Mouse (Mus musculus): ENCODE results near the gene Slc26a9.
A peak's percentile ranks its signal among the peaks of the same experiment; 100 is the strongest.

The Slc26a9 gene

GRCm38 (mm10) chr1:131736494-131736893 lies 7.3 kb upstream of the Slc26a9 start:
- DNase-seq (ENCODE audit: low read depth in 1 of 2, low spot score in 2 of 2) = no peak

- no peak for DNase-seq (ENCODE audit: low read depth in 1 of 2, low spot score in 2 of 2)
Measured at GRCm38 (mm10) chr1:131737269-131737668, 6.6 kb upstream of the Slc26a9 start.

- no peak for DNase-seq (ENCODE audit: low read depth in 1 of 2, low spot score in 2 of 2)
Measured at GRCm38 (mm10) chr1:131738760-131739159, 5.1 kb upstream of the Slc26a9 start.

DNA sequence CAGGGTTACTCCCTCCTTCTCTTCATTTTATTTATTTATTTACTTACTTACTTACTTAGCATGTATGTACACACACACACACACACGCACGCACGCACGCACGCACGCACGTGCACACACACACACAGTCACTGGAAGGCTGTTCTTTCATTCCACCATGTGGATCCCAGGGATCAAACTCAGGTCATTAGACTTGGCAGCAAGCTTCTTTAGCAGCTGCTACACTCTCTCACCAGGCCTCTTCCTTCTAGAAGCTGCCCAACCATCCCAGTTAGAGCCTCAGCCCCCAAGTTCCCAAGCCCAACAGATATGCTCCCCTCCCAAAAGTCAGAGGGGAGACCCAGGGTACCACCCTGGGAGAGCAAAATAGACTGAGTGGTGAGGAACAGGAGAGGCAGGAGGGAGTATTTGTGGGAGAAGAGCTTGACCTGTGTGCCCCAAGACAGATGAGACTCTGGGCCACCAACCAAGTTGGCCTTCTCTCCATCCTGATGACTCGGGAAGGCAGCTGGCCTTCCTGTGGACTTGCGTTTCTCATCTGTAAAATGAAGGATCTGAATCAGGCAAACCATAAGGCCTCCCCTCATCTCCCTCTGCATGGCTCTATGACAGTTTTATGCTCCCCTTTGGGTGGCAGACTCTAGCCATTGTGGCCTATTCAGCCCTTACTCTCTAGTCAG lies 4.2 kb upstream of the Slc26a9 start:
- no peak for DNase-seq (ENCODE audit: low read depth in 1 of 2, low spot score in 2 of 2)

- DNase-seq (ENCODE audit: low read depth in 1 of 2, low spot score in 2 of 2) = no peak
Measured at GRCm38 (mm10) chr1:131745391-131745790, 1.6 kb downstream of the Slc26a9 start.

DNA sequence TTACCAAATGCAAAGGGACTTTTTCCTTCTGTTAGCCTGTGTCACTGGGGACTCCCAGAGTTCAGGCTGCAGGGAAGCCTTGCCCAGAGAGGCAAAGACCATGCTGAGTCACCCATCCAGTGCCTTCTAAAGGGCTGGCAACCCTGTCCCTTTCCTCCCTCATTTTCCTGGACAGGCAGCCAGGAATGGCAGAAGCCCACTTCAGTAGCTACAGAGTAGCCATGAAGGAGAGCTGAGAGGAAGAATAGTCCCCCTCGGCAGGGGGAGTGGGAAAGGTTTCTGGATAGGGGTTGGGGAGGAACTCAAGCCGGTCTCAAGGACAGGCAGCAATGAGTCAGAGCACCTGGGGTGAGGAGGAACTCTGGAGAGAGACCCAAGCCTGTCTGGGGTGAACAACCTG lies 3.9 kb downstream of the Slc26a9 start:
- no peak for DNase-seq (ENCODE audit: low read depth in 1 of 2, low spot score in 2 of 2)

GRCm38 (mm10) chr1:131748636-131749035 lies 4.8 kb downstream of the Slc26a9 start:
- DNase-seq (ENCODE audit: low read depth in 1 of 2, low spot score in 2 of 2) = no peak

GRCm38 (mm10) chr1:131749706-131750545 lies 6.1 kb downstream of the Slc26a9 start:
- DNase-seq (ENCODE audit: low read depth in 1 of 2, low spot score in 2 of 2) = no peak

GRCm38 (mm10) chr1:131751181-131751890 lies 7.5 kb downstream of the Slc26a9 start:
- DNase-seq (ENCODE audit: low read depth in 1 of 2, low spot score in 2 of 2) = no peak

- DNase-seq (ENCODE audit: low read depth in 1 of 2, low spot score in 2 of 2) = no peak
Measured at GRCm38 (mm10) chr1:131751891-131752311, 8.1 kb downstream of the Slc26a9 start.

GRCm38 (mm10) chr1:131754212-131754829 lies 10.5 kb downstream of the Slc26a9 start:
- no peak for DNase-seq (ENCODE audit: low read depth in 1 of 2, low spot score in 2 of 2)

- no peak for DNase-seq (ENCODE audit: low read depth in 1 of 2, low spot score in 2 of 2)
Measured at GRCm38 (mm10) chr1:131754916-131755315, 11.1 kb downstream of the Slc26a9 start.

- DNase-seq (ENCODE audit: low read depth in 1 of 2, low spot score in 2 of 2) = no peak
Measured at GRCm38 (mm10) chr1:131757211-131757610, 13.4 kb downstream of the Slc26a9 start.

DNA sequence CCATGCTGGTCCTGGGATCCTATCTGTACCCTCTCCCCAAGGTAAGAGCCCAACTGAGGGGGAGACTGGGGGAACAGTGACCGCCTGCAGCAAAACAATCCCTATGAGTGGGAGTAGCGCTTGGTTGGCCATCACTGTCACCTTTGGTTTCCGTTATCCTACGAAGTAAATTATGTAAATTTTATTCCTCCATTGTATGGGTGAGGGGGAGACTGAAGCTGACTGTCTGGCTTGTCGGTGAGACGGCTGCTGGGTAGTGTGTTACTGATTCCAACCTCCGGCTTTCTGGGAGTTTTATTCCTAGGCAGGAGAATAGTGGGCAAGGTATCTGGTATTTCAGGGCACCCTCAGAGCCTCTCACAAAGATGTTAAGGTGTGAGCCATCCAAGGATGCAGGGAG lies 15.0 kb downstream of the Slc26a9 start:
- no peak for DNase-seq (ENCODE audit: low read depth in 1 of 2, low spot score in 2 of 2)

DNA sequence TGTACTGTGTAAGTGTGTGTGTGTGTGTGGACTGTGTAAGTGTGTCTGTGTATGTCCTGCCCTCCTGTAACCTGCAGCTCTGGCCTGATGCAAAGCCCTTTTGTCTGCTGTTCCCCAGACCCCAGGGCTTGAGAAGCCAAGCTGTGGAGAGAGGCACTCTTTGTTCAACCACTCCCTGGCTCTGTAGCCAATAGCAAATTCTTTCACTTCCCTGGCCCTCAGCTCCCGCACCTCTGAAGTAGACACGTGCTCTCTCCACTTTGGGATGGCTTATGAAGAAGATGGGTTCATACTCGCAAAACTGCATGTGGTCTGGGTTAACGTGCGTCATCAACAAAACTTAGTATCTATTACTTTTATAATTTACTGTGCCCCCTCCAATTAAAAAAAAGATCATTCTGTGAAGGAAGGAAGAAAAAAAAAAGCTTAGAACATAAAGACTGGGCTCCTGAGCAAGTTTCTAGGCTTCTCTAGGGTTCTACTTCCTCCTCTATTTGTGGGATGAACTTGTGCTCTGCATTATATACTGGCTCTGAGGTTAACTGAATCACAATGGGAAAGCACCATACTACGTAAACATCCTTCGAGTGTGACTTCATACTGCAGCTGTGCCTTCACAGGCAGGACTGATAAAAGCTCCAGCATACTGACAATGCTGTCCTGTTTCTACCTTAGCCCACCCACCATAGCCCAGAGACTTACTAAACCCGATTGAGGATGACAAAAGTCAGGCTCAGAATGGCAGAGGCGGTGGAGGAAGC lies 16.0 kb downstream of the Slc26a9 start:
- DNase-seq (ENCODE audit: low read depth in 1 of 2, low spot score in 2 of 2) = no peak

DNA sequence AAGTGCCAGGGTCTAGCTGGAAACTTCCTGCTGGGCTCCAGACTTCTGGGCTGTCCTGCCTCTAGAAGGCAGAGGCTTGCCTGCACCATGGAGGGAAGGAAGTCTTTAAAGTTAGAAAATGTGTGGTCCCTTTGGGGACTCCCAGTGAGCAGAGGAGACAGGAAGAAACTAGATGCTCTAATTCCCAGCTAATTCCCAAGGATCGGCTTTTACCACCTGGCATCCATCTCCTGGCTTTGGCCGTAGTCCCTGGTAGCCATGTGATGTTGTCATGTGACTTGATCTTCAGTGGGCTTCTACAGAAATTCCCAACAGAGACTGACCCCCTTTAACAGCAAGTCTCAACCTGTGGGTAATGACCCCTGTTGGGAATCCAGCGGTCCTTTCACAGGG lies 16.6 kb downstream of the Slc26a9 start:
- no peak for DNase-seq (ENCODE audit: low read depth in 1 of 2, low spot score in 2 of 2)

DNA sequence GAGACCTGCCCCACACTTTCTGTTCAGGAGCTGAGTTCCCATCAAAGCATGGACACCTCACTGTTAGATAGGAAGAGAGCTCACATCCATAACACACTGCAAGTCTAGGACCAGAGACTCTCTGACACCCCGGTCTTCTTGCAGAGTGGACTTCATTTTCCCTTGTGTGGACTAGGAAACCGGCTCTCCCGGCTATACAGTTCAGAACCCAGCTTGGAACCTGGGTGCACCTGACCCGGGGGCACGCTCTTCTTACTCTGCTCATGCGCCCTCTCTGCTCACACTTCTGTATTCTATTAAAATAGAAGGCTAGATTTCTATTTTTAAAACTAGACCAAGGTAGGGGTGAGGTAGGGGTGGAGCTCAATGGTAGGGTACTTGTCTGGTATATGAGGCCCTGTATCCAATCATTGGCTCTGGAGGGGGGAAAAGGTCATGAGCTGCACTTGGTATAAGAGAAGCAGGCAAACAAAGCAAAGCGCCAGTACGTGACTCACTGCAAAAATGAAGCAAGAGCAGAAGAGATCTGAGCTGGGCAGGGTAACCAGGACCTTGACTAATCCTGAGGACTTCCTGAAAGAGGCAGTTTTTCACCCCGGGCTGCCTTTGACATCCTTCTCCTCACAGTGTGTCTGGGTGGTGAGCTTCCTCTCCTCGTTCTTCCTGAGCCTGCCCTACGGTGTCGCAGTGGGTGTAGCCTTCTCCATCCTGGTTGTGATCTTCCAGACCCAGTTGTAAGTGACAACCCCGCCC lies 17.4 kb downstream of the Slc26a9 start:
- peak; percentile 22 to 46 for DNase-seq (ENCODE audit: low read depth in 1 of 2, low spot score in 2 of 2)

DNA sequence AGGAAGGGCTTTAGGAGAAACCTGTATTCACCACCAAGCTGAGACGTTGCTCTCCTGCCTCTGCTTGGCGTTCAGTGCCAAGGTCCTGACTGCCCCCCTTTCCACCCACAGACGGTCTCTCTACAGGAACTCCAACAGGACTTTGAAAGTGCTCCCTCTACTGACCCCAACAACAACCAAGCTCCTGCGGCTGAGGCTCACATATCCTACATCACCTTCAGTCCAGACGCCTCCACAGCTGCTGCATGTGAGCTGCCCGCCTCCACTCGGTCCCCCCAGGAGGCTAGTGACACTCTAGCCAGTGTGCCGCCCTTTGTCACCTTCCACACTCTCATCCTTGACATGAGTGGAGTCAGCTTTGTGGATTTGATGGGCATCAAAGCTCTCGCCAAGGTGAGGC lies 19.9 kb downstream of the Slc26a9 start:
- DNase-seq (ENCODE audit: low read depth in 1 of 2, low spot score in 2 of 2) = no peak

DNA sequence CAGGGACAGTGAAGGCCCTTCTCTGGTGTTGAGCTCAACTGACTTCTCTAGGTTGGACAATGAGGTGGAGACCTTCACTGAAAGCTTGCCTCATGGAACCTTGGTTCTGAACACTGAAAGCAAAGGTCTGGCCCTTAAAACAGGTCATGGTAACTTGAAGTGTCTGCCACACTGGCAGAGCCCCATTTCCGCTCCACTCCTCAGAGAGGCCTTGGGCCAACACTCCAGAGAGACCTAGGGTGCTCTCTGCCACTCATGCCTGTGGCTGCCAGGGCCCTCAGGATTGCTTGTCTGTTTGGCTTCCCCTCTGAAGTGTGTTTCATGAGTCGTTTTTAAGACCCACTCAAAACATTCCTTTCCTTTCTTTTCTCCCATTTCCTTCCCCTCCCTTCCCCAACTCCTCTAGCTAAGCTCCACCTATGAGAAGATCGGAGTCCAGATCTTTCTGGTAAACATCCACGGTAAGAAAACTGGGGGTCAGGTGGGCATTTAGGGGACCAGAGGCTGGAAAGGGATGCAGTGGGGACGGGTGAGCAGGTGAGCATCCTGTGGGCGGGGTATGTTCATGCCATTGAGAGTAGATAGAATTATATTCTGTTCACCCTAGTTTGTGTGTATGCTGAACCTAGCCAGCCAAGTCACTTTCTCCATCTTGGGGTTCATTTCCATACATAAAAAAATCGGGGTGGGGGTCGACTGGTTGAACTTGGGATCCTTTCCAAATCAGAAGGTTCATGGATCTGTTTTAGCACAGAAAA lies 20.9 kb downstream of the Slc26a9 start:
- no peak for DNase-seq (ENCODE audit: low read depth in 1 of 2, low spot score in 2 of 2)

Data from monocyte, adult 2 months (primary cell).